Mouse (Mus musculus) frontal cortex, postnatal 36 days (tissue): ENCODE data around the gene Rhbdl2.

Experiments used
- DNase-seq, 2 experiments: peaks; one replicate each; pipeline ENCODE4 v3.0.0; 2022; ENCODE audit warnings: low spot score in 2 of 2

The Rhbdl2 gene

DNA sequence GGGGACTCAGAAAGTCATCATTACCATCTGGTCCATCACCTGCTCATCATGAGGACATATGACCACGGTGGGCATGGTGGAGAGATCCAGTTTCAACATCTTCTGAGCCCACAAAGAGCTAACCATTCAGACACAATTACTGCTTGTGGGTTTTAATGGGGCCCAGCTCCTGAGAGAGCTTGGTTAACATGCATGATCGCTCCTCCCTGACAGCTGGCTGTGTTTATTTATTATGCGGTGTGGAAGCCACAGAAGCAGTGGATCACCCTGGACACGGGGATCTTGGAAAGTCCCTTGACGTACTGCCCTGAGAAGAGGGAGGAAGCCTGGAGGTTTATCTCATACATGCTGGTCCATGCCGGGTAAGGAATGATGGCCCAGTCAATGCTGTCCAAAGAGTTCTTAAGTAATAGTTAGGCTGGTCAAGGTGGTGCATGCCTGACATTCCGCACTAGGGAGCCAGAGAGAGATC lies 26.4 kb downstream of the Rhbdl2 start:
- no peak for DNase-seq

DNA sequence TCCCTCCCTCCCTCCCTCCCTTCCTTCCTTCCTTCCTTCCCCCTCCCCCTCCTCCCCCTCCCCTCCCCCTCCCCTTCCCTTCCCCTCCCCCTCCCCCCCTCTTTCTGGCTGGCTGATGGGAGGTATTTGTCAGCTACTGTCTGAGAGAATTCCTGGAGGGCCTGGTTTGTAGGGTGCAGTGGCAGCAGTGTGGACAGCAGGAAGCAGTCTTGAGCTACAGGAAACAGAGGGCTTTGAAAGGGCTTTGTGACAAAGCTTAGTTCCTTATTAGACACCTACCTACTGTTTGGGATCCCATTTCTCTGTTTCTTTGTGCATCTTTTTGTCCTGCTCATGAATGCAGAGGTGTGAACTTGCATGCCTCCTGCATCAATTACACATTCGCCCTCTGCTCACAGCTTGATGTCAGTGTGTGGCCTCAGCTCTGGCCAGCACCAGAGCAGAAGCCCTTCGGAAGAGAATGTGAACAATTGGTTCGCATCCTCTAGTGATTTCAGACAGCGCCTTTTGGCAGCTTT lies 31.5 kb downstream of the Rhbdl2 start:
- no peak for DNase-seq

DNA sequence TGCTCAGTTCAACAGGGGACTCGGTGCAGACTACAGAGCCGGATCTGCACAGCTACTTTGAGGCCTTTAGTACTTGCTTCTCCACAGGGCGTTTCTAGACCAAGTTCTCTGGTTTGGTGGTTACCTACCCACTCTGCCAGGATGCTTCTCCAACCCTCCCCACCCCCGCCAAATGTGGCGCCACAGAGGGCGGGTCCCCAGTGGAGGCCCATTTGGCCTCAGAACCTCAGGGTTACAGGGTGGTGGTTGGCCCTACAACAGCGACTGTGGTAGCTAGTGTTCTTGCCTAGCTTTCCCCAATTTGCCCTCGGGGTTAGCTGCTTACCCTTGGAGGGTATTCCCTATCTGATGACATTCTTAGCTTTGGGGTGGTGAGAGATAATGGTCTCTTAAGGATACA lies 54.5 kb downstream of the Rhbdl2 start:
- no peak for DNase-seq

DNA sequence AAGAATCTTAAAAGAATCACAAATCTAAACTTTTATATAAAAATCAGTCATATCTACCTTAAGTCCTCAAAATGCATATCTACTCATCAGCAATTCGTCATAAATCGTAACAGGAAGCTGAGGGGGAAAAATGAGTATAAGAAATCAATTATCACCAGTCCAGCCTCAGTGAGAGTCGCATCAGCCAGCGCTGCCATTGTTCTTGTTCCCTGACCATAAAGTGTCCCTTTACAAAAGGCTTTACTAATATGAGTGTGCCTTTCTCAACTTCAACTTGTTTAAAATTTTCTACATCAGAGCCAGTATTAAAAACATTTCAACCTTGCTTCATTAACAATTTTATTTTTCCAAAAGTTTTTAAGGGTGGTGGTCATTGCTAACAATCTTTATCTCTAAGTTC lies 69.2 kb downstream of the Rhbdl2 start:
- no peak for DNase-seq

DNA sequence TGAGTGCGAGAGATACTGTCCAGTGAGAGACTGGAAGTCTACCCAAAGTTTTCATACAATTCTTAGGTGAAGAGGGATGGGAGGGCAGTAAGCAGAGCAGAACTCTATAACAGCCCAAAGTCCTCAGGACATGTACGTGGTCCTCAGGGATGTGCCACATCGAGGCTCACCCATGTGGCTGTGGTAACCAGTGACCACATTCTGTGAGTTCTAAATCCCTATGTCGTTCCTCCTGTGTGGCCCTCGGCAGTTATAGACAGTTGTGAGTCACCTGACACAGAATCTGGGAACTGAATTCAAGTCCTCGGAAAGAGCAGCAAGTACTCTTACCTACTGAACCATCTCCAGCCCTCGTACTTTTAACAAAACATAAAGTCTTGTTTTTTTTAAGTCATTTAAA lies 70.4 kb downstream of the Rhbdl2 start:
- no peak for DNase-seq

DNA sequence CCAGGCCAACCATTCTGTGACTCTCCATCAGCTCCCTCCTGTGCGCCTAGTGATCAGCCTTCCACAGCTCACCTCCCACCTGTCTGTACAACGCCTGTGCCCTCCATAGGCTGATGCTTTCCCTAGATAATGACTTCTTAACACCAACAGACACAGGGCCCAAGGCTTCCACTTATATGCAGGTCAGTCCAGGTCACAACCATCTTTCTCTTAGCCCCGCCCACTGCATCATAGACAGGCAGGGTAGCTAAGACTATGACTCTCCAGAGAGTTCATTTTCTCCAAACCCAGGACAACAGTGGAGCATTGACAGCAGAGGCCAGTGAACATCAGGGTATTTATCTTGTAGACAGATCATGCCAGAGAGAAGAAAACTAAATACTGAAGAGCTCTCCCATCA lies 71.7 kb downstream of the Rhbdl2 start, which contains the start of gene 4933427I04Rik:
TSS of gene 4933427I04Rik (plus strand) at position 301 of the 400 bp plus-strand sequence.
- DNase-seq = no peak

DNA sequence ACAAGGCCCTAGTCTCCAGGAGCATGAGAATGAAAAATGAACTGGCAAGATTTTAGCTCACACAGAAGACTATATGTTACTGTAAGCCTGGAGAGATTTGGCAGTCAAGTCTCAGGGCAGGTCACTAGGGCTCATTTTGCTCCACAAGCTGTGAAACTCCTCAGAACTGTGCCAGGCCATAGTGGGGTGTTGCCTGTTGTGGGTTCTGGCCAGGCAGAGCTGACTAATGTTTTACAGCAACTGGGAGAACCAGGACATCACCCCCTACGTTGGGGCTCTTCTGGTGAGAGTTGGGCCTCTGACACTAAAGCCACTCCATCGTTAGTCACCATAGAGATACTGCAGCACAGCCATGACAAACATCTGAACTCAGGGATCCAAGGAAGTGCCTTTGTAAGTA lies 72.1 kb downstream of the Rhbdl2 start:
- no peak for DNase-seq

DNA sequence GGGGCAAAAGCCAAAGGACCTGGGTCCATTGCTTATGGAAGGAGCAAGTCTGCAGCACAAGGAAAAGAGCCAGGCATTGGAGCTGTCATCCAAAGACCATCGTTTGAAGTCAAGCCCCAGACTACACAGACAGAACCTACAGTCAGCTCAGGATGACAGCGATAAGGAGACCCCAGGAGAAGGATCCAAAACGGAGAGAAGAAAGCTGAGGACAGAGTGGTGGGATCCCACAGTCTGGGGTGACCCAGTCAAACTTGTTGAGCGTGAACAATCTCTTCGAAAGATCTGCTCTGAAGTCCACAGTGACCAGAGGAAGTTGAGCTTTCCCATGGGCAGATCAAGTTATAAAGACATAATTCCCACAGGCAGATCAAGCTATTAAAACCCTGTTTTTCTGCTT lies 72.9 kb downstream of the Rhbdl2 start:
- no peak for DNase-seq
